Comparison of ENCODE assay signal across 8 mouse cellular contexts in the genomic region with DNA sequence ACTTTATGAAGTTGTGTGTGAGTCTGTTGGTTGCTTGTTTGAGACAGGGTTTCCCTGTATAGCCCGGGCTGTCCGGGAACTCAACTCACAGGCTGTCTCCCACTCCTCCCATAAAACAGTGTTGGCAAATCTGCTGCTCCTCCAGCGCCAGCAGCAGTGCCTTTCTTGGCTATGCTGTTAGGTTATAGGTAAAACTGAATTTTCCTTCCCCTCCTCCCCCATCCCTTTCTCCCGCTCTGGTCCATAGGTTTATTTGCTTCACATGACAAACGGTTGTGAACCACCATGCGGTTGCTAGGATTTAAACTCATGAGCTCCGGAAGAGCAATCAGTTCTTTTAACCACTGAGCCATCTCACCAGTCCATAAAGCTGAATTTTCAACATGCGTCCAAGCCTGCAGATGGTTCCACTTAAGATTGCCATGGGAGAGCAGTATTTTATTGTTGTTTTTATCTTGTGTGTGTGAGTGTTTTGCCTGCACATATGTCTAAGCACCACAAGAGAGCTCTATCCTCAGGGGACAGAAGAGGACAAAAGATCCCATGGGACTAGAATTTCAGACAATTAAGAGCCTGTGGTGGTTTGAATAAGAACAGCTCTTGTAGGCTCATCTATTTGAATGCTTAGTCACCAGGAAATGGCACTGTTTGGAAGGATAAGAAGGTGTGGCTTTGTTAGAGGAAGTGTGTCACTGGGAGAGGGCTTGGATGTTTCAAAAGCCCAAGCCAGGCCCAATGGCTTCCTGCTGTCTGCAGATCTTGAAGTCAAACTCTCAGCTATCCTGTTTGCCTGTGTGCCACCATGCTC. TPM values are rescaled to one million over a fixed set of nuclear protein-coding genes. Genes with fewer than 3 reads are reported as not detected.
DNase-seq lines count a peak whose midpoint lies in the region; ATAC-seq and TF ChIP-seq lines count a peak whose summit lies in the region.

No protein-coding gene starts in this region.

- H3K36me3 ChIP-seq in forebrain, embryonic 10.5 days (replicated peaks): no peaks in the 10 kb centered on the region
- no peaks in the 10 kb centered on the region for H3K36me3 ChIP-seq in liver, embryonic 13.5 days

- H3K4me3 ChIP-seq in cerebellum, adult 2 months (replicated peaks; ENCODE audit: insufficient read depth, low read depth, low read length): peak overlapping the region; percentile 44
- peak overlapping the region; percentile 41 for H3K4me3 ChIP-seq in forebrain, embryonic 10.5 days
- peak overlapping the region; percentile 23; the same call in 1 of the 2 replicates for H3K4me3 ChIP-seq in liver, embryonic 13.5 days (replicated peaks)

- no peak for TF ChIP-seq CTCF in cerebellum, adult 2 months (IDR thresholded peaks at IDR 0.05; ENCODE audit: borderline replicate concordance, insufficient read depth, low read depth, low read length)

- no peak for ATAC-seq in liver, embryonic 13.5 days (ENCODE audit: low read depth)

- no peaks in the 10 kb centered on the region for H3K27me3 ChIP-seq in cerebellum, adult 2 months (ENCODE audit: control insufficient read depth, insufficient read depth, low read length)
- peaks cover 9% of the 10 kb centered on the region; the same call in 1 of the 2 replicates for H3K27me3 ChIP-seq in forebrain, embryonic 10.5 days (ENCODE audit: poor library complexity, severe bottlenecking)
- peaks cover 24% of the 10 kb centered on the region for H3K27me3 ChIP-seq in liver, embryonic 13.5 days

- TF ChIP-seq POLR2A in cerebellum, adult 2 months (IDR thresholded peaks at IDR 0.05; ENCODE audit: borderline replicate concordance, insufficient read depth, low read length): no peak

- H3K9me3 ChIP-seq in forebrain, embryonic 10.5 days: no peaks in the 10 kb centered on the region; the same call in 1 of the 2 replicates
- no peaks in the 10 kb centered on the region for H3K9me3 ChIP-seq in liver, embryonic 13.5 days (replicated peaks)

- H3K9ac ChIP-seq in liver, embryonic 13.5 days: no peak overlapping the region

- DNase-seq in cerebellum, adult 2 months: no peak
- no peak for DNase-seq in cerebellum, adult 9-11 months
- peak; percentile 61 for DNase-seq in 3T3-L1 (ENCODE audit: low read depth, low spot score)
- peak; percentile 27 for DNase-seq in forebrain, embryonic 10.5 days (ENCODE audit: extremely low spot score, low spot score)
- DNase-seq in liver, embryonic 13.5 days: no peak
- DNase-seq in gastrocnemius, postnatal 4 days (ENCODE audit: low spot score in 2 of 2): no peak
- no peak for DNase-seq in cerebellum, postnatal 10 days
- DNase-seq in frontal cortex, postnatal 10 days (ENCODE audit: low spot score in 2 of 2): no peak

- peak overlapping the region; percentile 45 for H3K4me2 ChIP-seq in liver, embryonic 13.5 days

- H3K4me1 ChIP-seq in cerebellum, adult 2 months (ENCODE audit: control insufficient read depth, insufficient read depth, low read length): no peaks in the 10 kb centered on the region
- peaks cover 36% of the 10 kb centered on the region for H3K4me1 ChIP-seq in forebrain, embryonic 10.5 days
- peaks cover 32% of the 10 kb centered on the region for H3K4me1 ChIP-seq in liver, embryonic 13.5 days (replicated peaks)

- 26% methylated on average over 8 of the region's 8 CpGs for WGBS in cerebellum, adult 2 months
- WGBS in forebrain, embryonic 10.5 days: 67% methylated on average over 8 of the region's 8 CpGs
- WGBS in liver, embryonic 13.5 days (ENCODE audit: insufficient replicate concordance): 63% methylated on average over 8 of the region's 8 CpGs

- no peak overlapping the region for H3K27ac ChIP-seq in cerebellum, adult 2 months (ENCODE audit: insufficient read depth, low read length)
- peak overlapping the region; percentile 80 for H3K27ac ChIP-seq in forebrain, embryonic 10.5 days
- no peak overlapping the region for H3K27ac ChIP-seq in liver, embryonic 13.5 days

RNA-seq across cellular contexts. Expression of a gene that starts 12.2 kb away (rescaled TPM):
- 48.2 and 49.9 TPM in 2 replicates for polyA plus RNA-seq in cerebellum, adult 2 months (2012; rRNA removed)
- polyA plus RNA-seq in forebrain, embryonic 10.5 days (2016; fragmentation: Nextera tagmentation; extraction: Ambion mirVana): 69.1 and 69.8 TPM in 2 replicates
- polyA plus RNA-seq in liver, embryonic 13.5 days (2015; fragmentation: Nextera tagmentation; extraction: Ambion mirVana): 16.1 and 16.8 TPM in 2 replicates
- total RNA-seq in gastrocnemius, postnatal 4 days (2021): 10 to 100 TPM; 24.0 to 26.8 TPM

Comparison
In these comparisons a context has a peak if more than half of its experiments do, and no peak if none do; other contexts are left out.
1. DNase-seq: peak in 3T3-L1 (single experiment) and forebrain, embryonic 10.5 days (single experiment); none in cerebellum, adult 2 months (0 of 2), cerebellum, adult 9-11 months (single experiment), liver, embryonic 13.5 days (single experiment), gastrocnemius, postnatal 4 days (0 of 2), cerebellum, postnatal 10 days (0 of 2) and frontal cortex, postnatal 10 days (0 of 2).
2. Peak in every context shown above with its lines, with median percentiles within 50 percentile points of each other: H3K4me3 ChIP-seq.